Mouse (Mus musculus) kidney, adult 2 months (tissue): ENCODE results near the gene Plxna4.

ENCODE experiments used
- CTCF ChIP-seq: fragments of 200-500 bp; conservative IDR thresholded peaks from 2 replicates; pipeline ENCODE4 v1.5.1; 2011; ENCODE audit warnings: low read depth, mild to moderate bottlenecking, control low read depth, low read length, moderate library complexity, mixed read lengths; ENCODE audit not compliant: insufficient read depth, insufficient read length
- POLR2A ChIP-seq: fragments of 200-500 bp; IDR thresholded peaks from one replicate; pipeline ENCODE4 v1.6.1; 2011; ENCODE audit warnings: low read depth, low read length, control low read depth

DNA sequence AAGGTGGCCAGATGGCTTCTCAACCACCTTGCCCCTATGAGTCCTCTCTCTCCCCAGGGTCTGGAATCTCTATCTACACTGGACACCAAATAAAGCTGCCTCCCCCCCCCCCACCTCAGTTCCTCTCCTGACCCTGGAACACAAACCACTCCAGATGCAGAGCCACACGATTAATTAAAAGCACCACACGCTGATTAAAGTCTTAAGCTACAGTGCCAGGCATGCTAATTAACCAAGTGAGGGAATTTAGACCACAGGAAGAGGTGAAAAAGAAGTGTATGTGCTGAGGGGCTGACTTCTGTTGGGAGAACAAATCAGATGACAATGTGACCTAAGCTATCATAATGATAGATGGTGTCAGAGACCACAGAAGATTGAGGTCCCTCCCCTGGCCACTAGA is 332.8 kb downstream of the Plxna4 start:
- TF ChIP-seq CTCF (no peak), POLR2A (no peak)
